Mouse (Mus musculus): ENCODE data around the gene Ttc28. TPM values are rescaled to one million over a fixed set of nuclear protein-coding genes. Genes with fewer than 3 reads are reported as not detected.

The Ttc28 gene
- polyA plus RNA-seq, 2 experiments: 0.48 to 0.81 TPM

GRCm38 (mm10) chr5:111304730-111305129 is 425.1 kb downstream of the Ttc28 start:
- H3K4me2 ChIP-seq (ENCODE audit: low read depth): no peak overlapping the region
- no peaks in the 10 kb centered on the region for H3K27me3 ChIP-seq (ENCODE audit: control insufficient read depth, insufficient read depth, low read length)
- H3K9me3 ChIP-seq (ENCODE audit: control insufficient read depth, low read length): no peaks in the 10 kb centered on the region
- no peak overlapping the region for H3K9ac ChIP-seq (replicated peaks)
- 65% methylated on average over 3 of the region's 3 CpGs for WGBS (ENCODE audit: insufficient replicate concordance)
- no peak overlapping the region for H3K4me3 ChIP-seq (ENCODE audit: insufficient read depth in 1 of 2, low read depth in 2 of 2, low read length in 2 of 2)
- ATAC-seq (ENCODE audit: insufficient read depth) (no peak), DNase-seq (ENCODE audit: low read depth in 3 of 3, low spot score in 3 of 3) (no peak)
- no peaks in the 10 kb centered on the region for H3K36me3 ChIP-seq (replicated peaks; ENCODE audit: control insufficient read depth, insufficient read depth, low read depth)
- H3K4me1 ChIP-seq (replicated peaks; ENCODE audit: control insufficient read depth in 2 of 2, insufficient read depth in 2 of 2, low read length in 1 of 2): peaks cover 0 to 2% of the 10 kb centered on the region in 2 experiments; a peak in 1 of 4 replicates
- TF ChIP-seq CTCF (IDR thresholded peaks at IDR 0.05; ENCODE audit: low read depth) (peak; percentile 44), EP300 (IDR thresholded peaks at IDR 0.05; ENCODE audit: low read depth) (no peak)
- no peak overlapping the region for H3K27ac ChIP-seq

GRCm38 (mm10) chr5:111310185-111310584 is 430.6 kb downstream of the Ttc28 start:
- Histone ChIP-seq H3K4me2 (ENCODE audit: low read depth) (no peak overlapping the region), H3K9ac (replicated peaks) (no peak overlapping the region), H3K4me3 (ENCODE audit: insufficient read depth in 1 of 2, low read depth in 2 of 2, low read length in 2 of 2) (no peak overlapping the region), H3K9me3 (ENCODE audit: control insufficient read depth, low read length) (no peaks in the 10 kb centered on the region; the same call in 1 of the 2 replicates), H3K4me1 (replicated peaks; ENCODE audit: control insufficient read depth in 2 of 2, insufficient read depth in 2 of 2, low read length in 1 of 2) (no peaks in the 10 kb centered on the region), H3K27ac (no peak overlapping the region), H3K27me3 (ENCODE audit: control insufficient read depth, insufficient read depth, low read length) (no peaks in the 10 kb centered on the region), H3K36me3 (replicated peaks; ENCODE audit: control insufficient read depth, insufficient read depth, low read depth) (no peaks in the 10 kb centered on the region)
- no peak for TF ChIP-seq CTCF (IDR thresholded peaks at IDR 0.05; ENCODE audit: low read depth)
- no peak for TF ChIP-seq EP300 (IDR thresholded peaks at IDR 0.05; ENCODE audit: low read depth)
- ATAC-seq (ENCODE audit: insufficient read depth) (no peak), DNase-seq (ENCODE audit: low read depth in 3 of 3, low spot score in 3 of 3) (no peak)
- 53% methylated on average over 6 of the region's 6 CpGs for WGBS (ENCODE audit: insufficient replicate concordance)

GRCm38 (mm10) chr5:111313833-111314232 is 434.2 kb downstream of the Ttc28 start:
- Histone ChIP-seq H3K27ac (no peak overlapping the region), H3K36me3 (replicated peaks; ENCODE audit: control insufficient read depth, insufficient read depth, low read depth) (no peaks in the 10 kb centered on the region), H3K4me3 (ENCODE audit: insufficient read depth in 1 of 2, low read depth in 2 of 2, low read length in 2 of 2) (no peak overlapping the region), H3K4me2 (ENCODE audit: low read depth) (no peak overlapping the region), H3K9ac (replicated peaks) (no peak overlapping the region), H3K9me3 (ENCODE audit: control insufficient read depth, low read length) (no peaks in the 10 kb centered on the region; the same call in 1 of the 2 replicates), H3K27me3 (ENCODE audit: control insufficient read depth, insufficient read depth, low read length) (no peaks in the 10 kb centered on the region), H3K4me1 (replicated peaks; ENCODE audit: control insufficient read depth in 2 of 2, insufficient read depth in 2 of 2, low read length in 1 of 2) (no peaks in the 10 kb centered on the region)
- no peak for TF ChIP-seq CTCF (IDR thresholded peaks at IDR 0.05; ENCODE audit: low read depth)
- no peak for TF ChIP-seq EP300 (IDR thresholded peaks at IDR 0.05; ENCODE audit: low read depth)
- ATAC-seq (ENCODE audit: insufficient read depth) (no peak), DNase-seq (ENCODE audit: low read depth in 3 of 3, low spot score in 3 of 3) (no peak)
- 70% methylated on average over 9 of the region's 9 CpGs for WGBS (ENCODE audit: insufficient replicate concordance)

GRCm38 (mm10) chr5:111315061-111315460 is 435.5 kb downstream of the Ttc28 start:
- Histone ChIP-seq H3K36me3 (replicated peaks; ENCODE audit: control insufficient read depth, insufficient read depth, low read depth) (no peaks in the 10 kb centered on the region), H3K4me2 (ENCODE audit: low read depth) (no peak overlapping the region), H3K9me3 (ENCODE audit: control insufficient read depth, low read length) (no peaks in the 10 kb centered on the region; the same call in 1 of the 2 replicates), H3K4me3 (ENCODE audit: insufficient read depth in 1 of 2, low read depth in 2 of 2, low read length in 2 of 2) (no peak overlapping the region), H3K9ac (replicated peaks) (no peak overlapping the region), H3K27me3 (ENCODE audit: control insufficient read depth, insufficient read depth, low read length) (no peaks in the 10 kb centered on the region), H3K27ac (no peak overlapping the region), H3K4me1 (replicated peaks; ENCODE audit: control insufficient read depth in 2 of 2, insufficient read depth in 2 of 2, low read length in 1 of 2) (no peaks in the 10 kb centered on the region)
- WGBS (ENCODE audit: insufficient replicate concordance): 57% methylated on average over 6 of the region's 6 CpGs
- DNase-seq (ENCODE audit: low read depth in 3 of 3, low spot score in 3 of 3) (no peak), ATAC-seq (ENCODE audit: insufficient read depth) (no peak)
- TF ChIP-seq EP300 (IDR thresholded peaks at IDR 0.05; ENCODE audit: low read depth): no peak
- no peak for TF ChIP-seq CTCF (IDR thresholded peaks at IDR 0.05; ENCODE audit: low read depth)

GRCm38 (mm10) chr5:111317526-111317925 is 437.9 kb downstream of the Ttc28 start:
- Histone ChIP-seq H3K27ac (no peak overlapping the region), H3K9ac (replicated peaks) (no peak overlapping the region), H3K4me3 (ENCODE audit: insufficient read depth in 1 of 2, low read depth in 2 of 2, low read length in 2 of 2) (no peak overlapping the region), H3K36me3 (replicated peaks; ENCODE audit: control insufficient read depth, insufficient read depth, low read depth) (no peaks in the 10 kb centered on the region), H3K27me3 (ENCODE audit: control insufficient read depth, insufficient read depth, low read length) (no peaks in the 10 kb centered on the region), H3K4me1 (replicated peaks; ENCODE audit: control insufficient read depth in 2 of 2, insufficient read depth in 2 of 2, low read length in 1 of 2) (no peaks in the 10 kb centered on the region), H3K4me2 (ENCODE audit: low read depth) (no peak overlapping the region), H3K9me3 (ENCODE audit: control insufficient read depth, low read length) (no peaks in the 10 kb centered on the region; the same call in 1 of the 2 replicates)
- WGBS (ENCODE audit: insufficient replicate concordance): 66% methylated on average over 3 of the region's 3 CpGs
- TF ChIP-seq EP300 (IDR thresholded peaks at IDR 0.05; ENCODE audit: low read depth) (no peak), CTCF (IDR thresholded peaks at IDR 0.05; ENCODE audit: low read depth) (no peak)
- ATAC-seq (ENCODE audit: insufficient read depth) (no peak), DNase-seq (ENCODE audit: low read depth in 3 of 3, low spot score in 3 of 3) (no peak)
